Mouse (Mus musculus) MEL-GATA-1-ER (cell line): ENCODE results near the gene Cacna2d2.

Experiments
- DNase-seq: peaks from one replicate; pipeline ENCODE4 v3.0.0-alpha.2; 2012; ENCODE audit warnings: low read depth; ENCODE audit errors: extremely low read depth

Cacna2d2 gene

DNA sequence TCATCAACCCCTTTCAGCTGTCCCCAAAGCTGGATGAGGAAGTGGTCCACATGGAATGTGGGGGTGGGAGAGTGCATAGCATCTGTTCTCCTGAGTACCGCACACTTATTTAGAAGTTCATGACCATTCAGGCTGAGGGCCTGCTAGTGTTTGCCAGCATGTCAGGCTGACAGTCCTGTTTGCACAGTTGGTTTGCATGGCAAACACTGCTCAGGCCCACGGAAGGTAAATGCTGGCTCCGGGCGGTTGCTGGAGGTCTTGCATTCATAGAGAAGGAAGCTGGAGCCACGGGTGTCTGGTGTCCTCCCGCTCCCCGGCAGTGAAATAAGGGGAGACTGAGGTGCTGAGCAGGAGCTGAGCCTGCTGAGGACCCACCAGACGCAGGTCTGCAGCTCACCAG is 53.7 kb downstream of the Cacna2d2 start:
- no peak for DNase-seq

DNA sequence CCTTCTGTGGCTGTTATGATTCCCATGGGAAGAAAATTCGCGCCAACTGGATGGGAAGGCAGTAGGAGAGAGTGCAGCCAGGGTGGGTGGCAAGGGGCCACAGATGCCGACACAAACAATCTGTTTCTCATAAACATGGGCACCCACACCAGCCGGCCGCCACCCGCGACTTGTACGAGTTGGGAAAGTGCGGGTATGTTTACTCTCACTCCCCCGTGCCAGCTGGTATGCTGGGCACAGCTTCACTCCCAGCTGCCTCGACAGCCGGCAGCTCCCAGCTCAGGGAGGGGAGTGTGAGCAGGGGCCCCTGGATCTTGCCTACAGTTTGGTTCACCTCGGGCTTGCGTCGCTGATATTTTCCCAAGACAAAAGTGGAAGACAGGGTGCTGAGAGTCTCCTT is 57.3 kb downstream of the Cacna2d2 start:
- DNase-seq = no peak

DNA sequence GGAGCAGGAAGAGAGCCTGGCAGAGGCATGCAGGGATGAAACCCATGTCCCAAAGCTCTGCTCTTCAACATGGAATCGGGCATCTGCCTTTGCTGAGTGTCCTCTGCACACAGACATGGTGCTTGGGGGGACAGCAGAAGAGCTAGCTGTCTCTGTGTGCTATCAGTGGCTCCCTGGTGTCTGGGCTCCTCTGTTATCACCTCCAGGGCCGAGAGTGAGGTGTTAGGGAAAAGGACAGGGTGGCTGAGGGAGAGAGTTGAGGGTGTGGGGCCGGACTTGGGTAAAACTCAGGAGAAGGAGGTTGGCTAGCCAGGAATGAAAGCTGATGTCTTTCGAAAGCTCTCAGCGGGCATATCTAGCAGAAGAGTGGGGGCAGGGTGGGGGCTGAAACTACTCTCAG is 63.5 kb downstream of the Cacna2d2 start:
- DNase-seq = no peak

DNA sequence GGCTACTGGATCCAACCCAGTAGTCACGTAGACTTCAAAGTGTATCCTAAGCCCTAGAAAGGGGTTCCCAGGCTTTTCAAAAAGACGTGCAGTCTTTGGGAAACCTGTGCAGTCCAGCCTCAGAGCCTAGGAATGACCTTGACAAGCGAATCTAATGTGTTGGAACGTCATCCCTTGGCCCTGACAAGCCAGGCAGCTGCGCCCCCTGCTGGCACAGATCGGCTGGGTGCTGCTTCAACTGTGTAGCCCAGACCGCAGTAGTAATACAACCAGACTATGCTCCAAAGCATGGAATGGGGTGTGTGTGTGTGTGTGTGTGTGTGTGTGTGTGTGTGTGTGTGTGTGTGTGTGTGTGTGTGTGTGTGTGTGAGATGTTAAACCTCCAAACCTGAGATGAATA is 64.1 kb downstream of the Cacna2d2 start:
- peak; percentile 43 for DNase-seq

DNA sequence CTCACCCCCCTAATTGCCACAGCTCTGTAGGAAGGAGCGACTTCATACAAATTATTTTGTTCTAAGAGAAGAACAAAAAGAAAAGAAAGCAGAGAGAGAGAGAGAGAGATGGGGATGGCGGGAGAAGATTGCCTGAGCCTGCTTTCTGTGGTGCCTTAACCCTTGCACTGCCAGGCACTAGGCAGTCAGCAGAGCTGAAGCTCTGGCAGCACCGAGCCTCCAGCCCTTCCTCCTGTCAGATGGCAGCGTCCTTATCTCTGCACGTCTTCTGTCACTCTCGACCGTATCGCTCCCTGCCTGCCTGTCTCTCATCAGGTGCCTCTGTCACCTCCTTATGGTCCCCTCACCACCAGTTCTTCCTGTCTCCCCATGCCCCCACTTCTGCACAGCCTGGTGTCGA is 64.7 kb downstream of the Cacna2d2 start:
- peak; percentile 43 for DNase-seq

DNA sequence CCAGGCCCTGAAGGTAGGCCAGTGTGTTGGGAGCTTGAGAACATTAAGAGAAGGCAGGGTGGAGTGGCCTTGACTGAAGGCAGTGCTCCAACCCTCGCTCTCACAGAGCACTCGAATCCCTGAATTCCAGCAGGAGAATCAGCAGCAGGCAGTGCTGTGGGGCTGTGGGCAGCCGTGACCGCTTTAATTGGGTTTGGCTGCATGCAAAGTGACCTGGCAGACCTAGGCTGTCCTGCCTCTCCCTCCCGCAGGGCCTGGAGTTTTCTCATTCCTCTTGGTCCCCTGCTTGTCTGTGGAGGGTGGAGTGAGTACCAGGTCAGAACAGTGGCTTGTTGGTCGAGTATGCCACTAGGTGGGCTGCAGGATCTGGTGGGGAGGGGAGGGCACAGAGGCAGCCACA is 66.2 kb downstream of the Cacna2d2 start:
- no peak for DNase-seq

DNA sequence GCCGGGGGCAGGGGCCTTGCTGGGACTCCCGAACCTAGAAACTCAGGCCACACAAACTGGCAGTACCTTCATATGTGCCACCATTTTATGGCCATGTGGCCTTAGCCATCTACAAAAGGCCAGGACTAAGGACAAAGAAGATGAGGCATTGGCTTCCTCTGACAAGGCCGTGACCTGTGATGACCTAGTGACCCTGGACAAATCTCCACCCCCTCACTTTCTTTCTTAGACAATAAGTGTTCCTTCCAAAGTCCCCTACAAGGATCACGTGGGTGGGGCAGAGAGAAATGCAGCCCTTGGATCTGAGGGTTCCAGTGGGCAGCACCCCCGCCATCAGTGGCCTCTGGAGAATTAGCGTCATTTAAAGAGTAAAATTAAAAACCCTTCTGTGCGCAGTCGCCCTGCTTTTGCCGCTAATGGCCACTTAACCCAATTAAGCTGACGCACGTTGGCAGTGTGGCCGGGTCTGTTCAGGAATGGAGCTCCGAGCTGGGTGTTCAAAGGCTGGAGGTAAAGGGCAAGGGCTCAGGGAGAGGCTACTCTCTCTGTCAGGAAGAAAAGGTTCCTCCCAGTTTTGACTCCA is 69.9 kb downstream of the Cacna2d2 start:
- DNase-seq = no peak

DNA sequence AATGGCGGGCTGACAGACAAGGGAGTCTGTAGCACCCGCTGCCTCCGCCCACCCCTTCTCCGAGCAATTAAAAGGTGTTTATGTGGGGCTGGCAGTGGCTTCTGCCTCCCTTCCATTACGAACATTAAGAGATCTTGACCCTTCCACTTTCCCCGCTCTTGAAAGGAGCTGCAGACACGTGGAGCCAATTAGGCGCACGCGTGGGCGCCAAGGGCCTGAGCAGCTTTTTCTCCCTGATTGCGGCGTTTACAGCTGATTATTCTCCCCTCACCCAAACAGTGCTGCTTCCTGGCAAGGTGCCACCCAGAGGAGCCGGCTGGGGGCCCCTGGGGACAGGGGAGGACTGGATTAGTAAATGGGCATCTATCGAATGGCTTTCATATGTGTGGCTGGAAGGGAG is 71.0 kb downstream of the Cacna2d2 start:
- no peak for DNase-seq

DNA sequence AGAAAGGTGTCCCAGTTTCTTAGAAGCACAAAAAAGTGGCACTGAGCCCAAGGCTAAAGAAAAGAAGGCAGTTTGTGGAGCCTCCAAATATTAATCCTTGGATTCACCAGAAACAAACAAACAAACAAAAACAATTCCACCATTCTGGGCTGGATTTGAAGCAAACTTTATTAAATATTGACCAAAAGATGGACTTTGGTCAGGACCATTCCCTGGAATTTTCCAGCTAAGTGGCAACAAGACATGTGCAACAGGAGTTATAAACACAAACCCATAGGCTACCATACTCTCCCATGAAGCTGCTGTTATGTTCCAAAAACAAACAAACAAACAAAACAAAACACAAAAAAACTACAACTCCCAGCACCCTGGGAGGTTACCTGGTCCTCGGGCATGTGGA is 74.6 kb downstream of the Cacna2d2 start:
- no peak for DNase-seq

DNA sequence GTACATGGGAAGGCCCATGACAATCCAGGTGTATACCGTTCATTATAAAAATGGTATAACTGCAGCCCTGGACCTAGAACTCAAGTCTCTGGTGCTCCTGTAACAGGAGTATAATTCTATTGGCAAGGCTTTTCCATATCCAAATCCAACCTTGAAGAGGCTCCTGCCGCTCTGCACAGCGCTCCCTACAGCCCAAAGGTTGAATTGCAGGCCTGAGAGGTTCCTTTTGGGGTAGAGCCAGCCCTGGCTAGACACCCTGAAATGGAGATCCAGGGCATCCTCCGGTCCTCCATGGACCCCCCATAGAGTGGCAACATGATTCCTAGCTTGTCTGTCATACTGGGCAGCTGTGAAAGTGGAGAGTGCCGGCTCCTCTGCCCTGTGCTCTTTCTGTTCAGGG is 79.6 kb downstream of the Cacna2d2 start:
- no peak for DNase-seq

DNA sequence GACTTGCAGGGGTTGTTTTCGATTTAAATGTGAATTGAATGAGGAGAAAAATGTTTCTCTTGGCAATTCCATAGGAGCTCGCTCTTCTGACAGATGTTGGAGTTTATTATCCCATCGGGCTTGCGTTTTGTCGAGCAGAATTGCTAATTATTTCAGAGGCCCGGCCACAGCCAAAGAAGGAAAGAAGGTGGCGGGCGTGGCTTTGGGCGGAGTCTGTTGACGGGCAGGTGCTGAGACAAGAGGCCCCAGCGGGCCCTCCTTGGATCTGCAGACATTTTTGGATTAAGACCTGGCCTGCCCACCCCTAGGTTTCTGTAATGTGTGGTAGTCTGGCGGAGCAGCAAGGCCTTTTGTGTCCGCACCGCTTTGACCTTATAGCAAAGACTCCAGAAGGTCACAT is 80.2 kb downstream of the Cacna2d2 start:
- DNase-seq = no peak

DNA sequence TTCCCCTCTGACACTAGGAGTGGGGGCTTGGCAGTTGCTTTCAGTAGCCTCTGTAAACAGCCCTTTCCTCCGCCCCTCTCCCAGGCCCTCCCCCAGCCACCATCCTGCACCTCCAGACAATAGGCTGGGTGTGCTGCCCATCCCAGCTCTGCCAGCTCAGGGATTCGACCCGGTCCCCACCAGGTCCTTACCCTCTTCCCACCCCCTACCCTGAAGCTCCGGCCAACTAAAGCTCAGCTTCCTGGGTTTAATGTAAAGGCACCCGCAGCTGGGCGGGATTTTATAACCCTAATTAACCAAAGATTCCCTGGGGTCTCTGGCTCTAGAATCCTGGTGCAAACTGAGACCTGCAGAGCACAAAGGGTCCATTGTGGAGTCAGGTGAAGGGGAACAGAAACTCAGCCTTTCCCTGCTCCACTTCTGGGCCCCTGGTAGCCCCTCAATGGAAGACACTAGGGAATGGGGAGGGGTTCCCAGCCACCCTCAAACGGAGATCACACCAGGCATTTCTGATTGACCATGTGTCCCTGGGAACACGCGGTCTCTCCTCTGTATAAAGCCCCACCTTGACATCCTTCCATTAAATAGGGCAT is 81.2 kb downstream of the Cacna2d2 start:
- DNase-seq = no peak

DNA sequence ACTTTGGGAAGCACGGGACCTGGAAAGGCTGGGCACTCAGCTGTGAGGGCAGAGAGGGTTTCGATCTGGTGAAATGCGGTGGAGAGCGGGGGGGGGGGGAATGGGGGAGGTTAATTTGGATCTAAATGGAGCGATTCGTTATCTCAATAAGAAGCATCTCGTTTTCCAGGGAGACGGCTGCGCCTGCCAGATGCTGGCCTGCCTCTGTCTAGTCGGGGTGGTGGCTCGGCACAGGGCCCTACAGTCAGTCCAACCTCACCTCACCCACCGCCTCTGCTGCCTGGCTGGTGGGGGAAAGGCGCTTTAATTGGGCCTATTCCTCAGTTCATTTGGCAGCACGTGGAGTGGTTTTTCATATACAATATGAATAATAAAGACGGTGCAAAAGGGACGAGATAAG is 81.9 kb downstream of the Cacna2d2 start:
- no peak for DNase-seq

DNA sequence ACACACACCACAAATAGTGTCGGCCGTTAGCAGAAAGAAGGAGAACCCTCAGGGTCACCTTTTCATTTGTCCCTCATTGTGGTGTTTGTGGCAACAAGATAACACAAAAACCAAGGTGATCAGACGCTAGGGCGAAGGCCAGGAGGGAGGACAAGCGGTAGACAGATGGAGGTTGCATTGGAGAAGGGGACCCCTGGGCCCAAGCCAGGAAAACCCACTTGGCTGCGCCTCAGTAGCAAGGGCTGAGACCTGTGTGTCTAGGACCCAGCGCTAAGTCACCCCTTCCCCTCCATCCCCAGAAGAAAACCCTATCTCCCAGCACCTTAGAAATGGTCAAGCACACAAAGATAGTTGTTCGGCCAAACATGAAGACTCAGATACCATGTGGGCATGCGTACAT is 82.6 kb downstream of the Cacna2d2 start:
- no peak for DNase-seq

DNA sequence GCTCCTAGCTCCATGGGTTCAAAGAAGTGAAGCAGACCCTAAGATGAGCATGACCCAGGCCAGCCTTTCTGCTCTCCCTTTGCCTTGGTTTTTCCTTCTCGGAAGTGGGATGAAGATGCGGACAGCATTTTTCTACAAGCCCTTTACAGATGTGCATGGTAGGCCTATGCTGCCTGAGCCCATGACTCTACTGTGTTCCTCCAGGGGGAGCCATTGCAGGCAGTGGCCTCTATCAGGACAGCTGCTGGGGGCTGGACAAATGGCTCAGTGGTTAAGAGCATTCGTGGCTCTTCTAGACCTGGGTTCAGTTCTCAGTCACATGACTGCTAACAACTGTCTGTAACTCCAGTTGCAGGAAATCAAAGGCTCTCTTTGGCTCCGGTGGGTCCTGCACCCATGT is 83.4 kb downstream of the Cacna2d2 start:
- no peak for DNase-seq

DNA sequence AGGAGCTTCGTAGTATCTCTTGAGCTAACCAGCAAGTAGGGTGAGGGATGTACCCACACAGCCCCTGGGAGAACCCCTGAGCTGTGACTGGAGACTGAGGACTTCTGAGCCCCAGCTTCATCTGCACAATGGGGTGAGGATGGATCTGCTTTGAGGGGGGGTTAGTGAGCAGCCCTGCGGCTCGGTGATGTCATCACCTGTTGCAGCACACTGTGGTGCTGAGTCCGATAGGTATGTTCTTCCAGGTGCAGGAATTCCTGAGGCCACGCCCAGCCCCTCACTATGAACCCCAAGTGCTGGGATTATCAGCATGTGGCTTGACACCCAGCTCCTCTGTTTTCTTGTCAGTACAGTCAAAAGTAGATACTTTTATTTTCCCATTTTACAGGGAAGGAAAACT is 84.3 kb downstream of the Cacna2d2 start:
- DNase-seq = no peak

DNA sequence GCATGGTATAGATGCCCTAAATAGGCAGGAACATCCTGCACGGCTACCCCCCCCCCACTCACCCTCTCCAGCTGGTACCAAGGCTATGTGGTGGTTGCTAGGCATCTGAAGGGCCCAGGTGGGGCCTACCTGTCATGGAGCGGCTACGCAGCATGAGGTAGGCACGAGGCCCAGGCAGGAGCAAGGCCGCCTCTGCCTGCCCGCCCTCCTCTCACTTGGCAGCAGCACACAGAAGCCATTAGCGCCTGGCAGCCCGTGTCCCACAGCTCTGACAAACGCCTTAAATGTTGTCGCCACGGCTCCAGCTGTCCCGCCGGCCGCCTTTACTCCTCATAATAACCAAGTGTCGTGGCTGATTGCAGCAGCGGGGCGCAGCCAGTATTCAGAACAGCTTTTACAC is 84.9 kb downstream of the Cacna2d2 start:
- DNase-seq = no peak

DNA sequence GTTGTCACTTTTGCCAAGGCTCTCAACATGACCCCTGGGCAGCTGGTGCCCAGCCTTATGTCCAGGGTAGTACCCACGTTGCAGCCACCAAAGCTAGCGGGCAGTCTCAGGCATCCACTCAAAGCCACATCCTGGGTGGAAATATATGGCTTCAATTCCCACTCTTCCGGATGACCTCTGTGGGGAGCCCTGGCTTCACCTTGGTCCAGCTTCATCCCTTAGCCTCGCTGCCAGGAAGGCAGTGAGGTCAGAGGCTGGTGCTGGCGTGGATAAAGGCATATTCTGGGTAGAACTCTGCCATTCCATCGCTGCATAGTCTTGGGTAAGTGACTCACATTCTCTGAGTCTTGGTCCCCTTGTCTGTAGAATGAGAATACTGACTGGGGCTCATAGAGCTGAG is 85.4 kb downstream of the Cacna2d2 start:
- DNase-seq = no peak

DNA sequence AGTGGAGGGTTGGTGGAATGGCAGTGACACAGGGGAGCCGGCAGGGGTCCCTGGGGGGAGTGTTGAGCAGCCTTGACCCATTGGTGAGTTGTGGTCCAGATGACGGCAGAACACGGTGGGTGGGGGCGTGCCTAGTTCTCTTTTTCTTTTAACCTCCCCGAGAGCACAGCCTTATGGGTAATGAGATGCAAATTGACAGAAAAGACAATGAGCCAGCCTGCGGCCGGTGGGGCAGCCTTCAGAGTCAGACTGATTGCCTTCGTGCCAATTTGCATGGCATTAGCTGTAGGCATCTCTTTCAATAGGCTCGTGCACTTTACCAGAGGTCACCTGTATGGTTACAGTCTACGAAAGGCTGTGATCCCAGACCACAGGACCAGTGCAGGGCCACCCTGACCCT is 86.7 kb downstream of the Cacna2d2 start:
- no peak for DNase-seq

DNA sequence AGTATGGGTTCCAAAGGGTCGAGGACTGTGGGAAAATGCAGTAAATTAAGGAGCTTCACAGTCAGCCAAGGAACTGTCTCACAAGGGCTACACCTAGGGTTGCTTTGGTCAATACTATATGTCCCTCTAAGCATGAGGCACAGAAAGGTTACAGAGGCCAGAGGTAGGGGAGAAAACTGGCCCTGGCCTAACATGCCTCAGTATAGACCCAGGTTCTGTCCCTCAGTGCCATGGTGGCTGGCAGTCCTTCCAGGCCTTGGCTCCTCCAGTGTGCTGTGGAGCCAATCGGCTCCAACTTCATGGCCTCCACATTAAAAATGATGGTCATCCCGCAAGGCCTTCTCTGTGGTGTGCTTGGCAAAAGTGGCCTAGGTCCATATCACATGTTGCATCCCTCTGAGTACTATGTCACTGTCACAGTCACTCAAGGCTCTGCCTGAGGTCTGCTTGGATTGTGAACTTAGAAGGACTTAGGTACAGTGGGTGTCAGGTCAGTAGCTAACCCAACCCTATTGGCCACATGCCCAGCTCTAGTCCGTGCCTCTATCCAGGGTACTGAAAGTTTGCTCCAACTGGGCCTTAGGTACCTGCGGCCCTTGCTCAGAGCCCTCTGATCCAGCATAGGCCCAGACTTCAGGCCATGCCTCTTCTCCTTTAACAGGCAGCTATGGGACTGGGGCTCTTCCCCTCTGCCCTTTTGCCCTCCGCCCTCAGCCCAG is 87.3 kb downstream of the Cacna2d2 start:
- DNase-seq = no peak

DNA sequence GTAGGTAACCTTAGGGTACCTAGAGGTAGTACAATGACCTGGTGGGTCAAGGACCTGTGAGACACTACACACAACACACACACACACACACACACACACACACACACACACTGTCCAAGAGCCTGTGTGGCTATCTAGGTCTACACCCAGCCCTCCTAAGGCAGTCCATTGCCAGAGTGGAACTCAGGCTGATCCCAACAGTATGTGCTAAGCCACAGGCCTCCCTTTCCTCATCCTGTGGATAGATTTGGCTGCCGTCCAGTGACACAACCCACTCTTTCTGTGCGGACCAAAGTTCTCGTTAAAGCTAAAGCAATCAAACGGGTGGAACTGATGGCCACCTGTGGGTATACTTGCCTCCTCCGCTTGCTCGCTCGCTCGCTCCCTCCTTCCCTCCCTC is 90.7 kb downstream of the Cacna2d2 start:
- no peak for DNase-seq

DNA sequence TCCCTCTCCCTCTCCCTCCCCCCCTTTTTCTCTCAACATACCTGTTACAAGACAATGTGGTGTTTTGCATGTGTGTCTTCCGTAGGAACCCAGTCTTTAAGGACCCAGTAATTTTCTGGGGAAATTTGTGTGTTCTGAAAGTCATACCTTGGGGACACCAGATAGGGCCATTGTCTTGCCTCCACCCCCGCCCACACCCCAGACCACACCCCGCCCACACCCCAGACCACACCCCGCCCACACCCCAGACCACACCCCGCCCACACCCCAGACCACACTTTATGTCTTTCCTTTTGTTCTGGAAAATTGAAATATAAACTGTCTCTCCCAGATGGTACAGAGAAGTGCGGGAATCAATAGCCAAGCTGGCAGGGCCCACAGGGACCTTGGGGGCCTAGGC is 91.2 kb downstream of the Cacna2d2 start:
- no peak for DNase-seq

DNA sequence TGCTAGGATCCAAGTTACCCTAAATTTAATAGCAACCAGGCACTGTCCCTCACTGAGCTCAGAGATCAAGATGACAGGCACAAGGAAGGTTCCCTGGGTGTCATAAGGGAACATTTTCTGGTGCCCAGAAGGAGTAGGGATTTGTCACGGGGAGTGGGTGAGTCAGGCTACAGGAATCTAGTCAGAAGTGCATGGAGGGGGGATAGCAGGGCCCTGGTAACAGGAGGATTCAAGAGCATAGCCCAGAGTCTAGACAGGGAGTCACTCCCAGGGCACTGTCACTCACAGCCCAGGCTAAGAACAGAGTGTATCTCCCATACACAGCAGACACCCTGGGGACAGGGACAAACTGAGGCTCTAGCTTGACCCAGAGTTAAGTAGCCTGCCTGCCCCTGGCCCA is 94.1 kb downstream of the Cacna2d2 start:
- no peak for DNase-seq
